Mouse (Mus musculus) CD4-positive, CD25-positive, alpha-beta regulatory T cell (primary cell): ENCODE measurements around the gene Ccdc130. TPM values are rescaled to one million over a fixed set of nuclear protein-coding genes. Genes with fewer than 3 reads are reported as not detected.

ENCODE experiments used
- polyA plus RNA-seq: library from polyadenylated mRNA; unstranded; fragments of 100-300 nt; shearing (Covaris generic); gene quantifications from one replicate; pipeline ENCODE4 v1.2.1, GENCODE M21; 2017

Ccdc130 gene
- polyA plus RNA-seq: 40.3 TPM

DNA sequence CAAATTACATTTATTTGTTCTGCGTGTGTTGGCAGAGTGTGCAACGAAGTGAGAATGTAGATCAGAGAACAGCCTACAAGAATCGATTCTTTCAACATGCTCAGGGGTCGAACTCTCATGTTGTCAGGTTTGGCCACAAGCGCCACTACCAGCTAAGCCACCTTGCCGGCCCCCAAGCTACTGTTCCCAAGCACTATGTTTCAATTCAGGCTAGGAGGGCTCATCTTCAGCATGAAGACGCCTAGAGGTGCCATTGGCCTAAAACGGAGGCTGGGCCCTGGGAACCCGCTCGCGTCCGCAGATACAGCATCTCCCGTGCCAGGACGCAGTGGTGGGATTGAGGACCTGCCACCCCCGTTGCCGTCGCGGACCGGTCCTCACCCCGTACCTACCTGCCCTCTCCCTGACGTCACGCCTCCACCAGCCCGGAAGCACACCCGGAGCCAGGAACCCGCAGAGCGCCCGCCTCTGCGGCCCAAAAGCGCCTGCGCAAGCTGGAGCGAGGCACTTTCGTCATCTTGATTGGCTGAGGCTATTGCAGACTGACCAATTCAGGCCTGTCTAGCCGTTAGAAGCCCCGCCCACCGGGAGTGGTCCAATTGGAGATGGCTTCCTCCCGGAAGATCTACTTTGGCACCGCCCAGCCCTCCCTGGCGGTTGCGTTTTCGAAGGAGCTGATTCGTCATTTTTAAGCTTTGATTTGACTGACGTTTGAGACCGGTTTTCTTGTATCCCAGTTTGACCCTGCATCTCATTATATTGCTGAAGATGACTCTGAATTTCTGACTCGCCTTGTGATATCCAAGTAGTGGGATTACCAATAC, at the start of gene Ccdc130:
TSS of gene Ccdc130 (minus strand) at position 431 of the 824 bp plus-strand sequence.

DNA sequence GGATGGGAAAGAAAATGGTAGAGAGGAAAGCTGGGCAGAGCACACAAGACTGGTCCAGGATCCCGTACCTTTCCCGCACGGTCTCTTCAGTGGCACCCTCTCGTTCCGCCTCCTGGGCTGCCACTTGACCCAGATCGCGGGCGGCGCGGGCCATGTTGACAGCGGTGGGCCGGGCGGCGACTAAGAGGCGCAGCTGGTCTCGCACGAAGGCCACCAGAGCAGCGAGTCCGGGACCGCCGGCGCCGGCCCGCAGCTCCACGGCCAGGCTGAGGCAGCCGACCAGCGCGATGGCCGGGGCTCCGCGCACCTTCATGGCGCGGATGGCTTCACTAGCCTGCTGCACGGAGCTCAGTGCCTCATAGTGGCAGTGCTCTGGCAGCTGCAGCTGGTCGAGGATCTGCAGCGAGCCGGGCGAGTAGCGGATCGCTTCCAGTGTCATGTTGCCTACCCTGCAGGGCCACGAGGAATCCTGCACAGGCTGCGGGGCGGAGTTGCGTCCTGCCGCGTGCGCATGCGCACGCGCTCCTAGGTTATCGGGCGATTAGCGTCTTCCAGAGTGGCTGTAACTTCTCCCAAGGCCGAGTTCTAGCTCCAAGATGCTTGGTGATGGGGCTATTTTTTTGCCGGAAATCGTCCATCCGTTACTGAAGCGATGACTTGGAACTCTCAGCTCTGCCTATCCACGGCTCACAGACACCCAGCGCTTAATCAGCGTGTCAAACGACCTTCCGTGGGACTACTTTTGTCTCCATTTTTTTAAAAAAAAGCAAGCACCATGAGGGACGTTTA, 13.2 kb downstream of the Ccdc130 start, which contains the start of gene Mri1:
TSS of gene Mri1 (minus strand) at position 505 of the 789 bp plus-strand sequence.

DNA sequence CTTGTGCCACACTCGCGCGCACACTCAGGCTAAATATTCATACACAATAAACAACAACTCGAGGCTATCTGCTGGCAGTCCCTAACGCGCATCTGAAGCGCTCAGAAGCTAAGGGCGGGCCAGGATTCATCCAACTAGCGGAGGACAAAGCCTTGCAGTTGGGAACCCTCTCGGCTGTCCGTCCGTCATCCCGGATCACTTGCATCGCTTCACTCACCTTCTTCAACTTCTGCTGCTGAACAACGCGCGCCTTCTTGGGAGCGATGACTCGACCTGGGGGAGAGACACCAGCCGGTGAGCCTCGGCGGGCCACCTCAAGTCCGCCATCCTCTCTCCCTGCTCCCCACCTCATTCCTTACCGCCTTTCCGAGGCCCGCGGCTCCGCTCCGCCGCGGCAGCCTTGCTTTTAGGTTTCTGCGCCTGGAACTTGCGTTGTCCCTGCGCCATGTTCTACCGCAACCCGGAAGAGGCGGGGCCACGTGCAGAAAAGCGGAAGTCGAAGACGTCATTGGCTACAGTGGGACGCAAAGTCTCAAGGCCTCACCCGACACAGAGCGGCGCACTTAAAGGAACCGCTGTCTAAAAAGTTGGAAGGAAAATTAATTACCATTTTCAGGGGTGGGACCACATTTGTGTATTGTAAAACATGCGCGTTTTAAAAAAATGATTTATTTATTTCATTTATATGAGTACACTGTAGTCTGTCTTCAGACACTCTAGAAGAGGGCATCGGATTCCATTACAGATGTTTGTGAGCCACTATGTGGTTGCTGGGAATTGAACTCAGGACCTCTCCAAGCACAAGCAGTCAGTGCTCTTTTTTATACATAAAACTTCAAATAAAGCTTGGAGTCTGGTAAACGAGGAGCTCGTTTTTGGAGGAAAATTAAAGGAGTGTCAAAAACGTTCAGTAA, 20.7 kb downstream of the Ccdc130 start, which contains the start of gene D8Ertd738e:
TSS of gene D8Ertd738e (minus strand) at position 463 of the 914 bp plus-strand sequence.

DNA sequence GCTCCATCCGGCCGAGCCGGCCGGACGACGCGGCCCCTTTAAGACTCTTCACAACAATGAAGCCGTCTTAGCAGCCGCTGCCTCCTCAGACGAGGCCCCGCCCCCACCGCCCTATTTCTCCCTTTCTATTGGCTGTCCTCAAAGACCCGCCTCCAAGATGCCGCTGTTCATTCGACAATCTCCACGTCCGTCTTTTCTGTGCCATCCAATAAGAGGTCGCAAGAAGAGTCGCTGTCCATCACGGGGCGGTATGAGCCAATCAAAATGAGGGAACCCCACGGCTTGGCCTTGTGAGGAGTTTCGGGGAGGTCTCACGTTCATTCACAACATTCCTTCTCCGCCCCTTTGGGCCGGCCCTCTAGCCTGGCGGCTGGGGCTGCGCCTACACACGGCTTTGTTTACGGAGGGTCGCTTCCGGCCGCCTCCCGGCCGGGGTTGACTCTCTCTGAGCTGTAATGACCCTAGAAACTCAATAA, 33.1 kb downstream of the Ccdc130 start, which contains the start of gene Zswim4:
TSS of gene Zswim4 (minus strand) at position 58 of the 476 bp plus-strand sequence.

Other genes starting within 250 kb of the Ccdc130 start
- gene Palm3, start 248.9 kb downstream of the Ccdc130 start, polyA plus RNA-seq: 14.5 TPM
- gene Il27ra, start 227.8 kb downstream of the Ccdc130 start, polyA plus RNA-seq: 361 TPM
- gene Rln3, start 225.4 kb downstream of the Ccdc130 start, polyA plus RNA-seq: 133 TPM
- gene Gm10643, start 205.2 kb downstream of the Ccdc130 start, polyA plus RNA-seq: 2.0 TPM
- gene Rfx1, start 203.5 kb downstream of the Ccdc130 start, polyA plus RNA-seq: 42.0 TPM
- 33.5 TPM for gene Dcaf15, start 165.6 kb downstream of the Ccdc130 start, polyA plus RNA-seq
- 11.6 TPM for gene Podnl1, start 144.4 kb downstream of the Ccdc130 start, polyA plus RNA-seq
- 46.5 TPM for gene Cc2d1a, start 122.4 kb downstream of the Ccdc130 start, polyA plus RNA-seq
- 2.3 TPM for gene 4930432K21Rik, start 122.4 kb downstream of the Ccdc130 start, polyA plus RNA-seq
- 0.75 TPM for gene Nanos3, start 85.2 kb downstream of the Ccdc130 start, polyA plus RNA-seq
- gene Zswim4, start 33.3 kb downstream of the Ccdc130 start, polyA plus RNA-seq: 14.7 TPM
- 243 TPM for gene D8Ertd738e, start 20.7 kb downstream of the Ccdc130 start, polyA plus RNA-seq
- 128 TPM for gene Mri1, start 13.1 kb downstream of the Ccdc130 start, polyA plus RNA-seq
- gene Cacna1a, start 118.1 kb upstream of the Ccdc130 start, polyA plus RNA-seq: 13.1 TPM